Mouse (Mus musculus): ENCODE results near the gene Mrpl18. TPM values are rescaled to one million over a fixed set of nuclear protein-coding genes. Genes with fewer than 3 reads are reported as not detected.
"Not testable (repeated sequence)": the region's sequence is repeated elsewhere in the genome, so short reads cannot be mapped to it uniquely, and the experiment has no call there.

Mrpl18 gene
- polyA plus RNA-seq, 1 experiment from 2014 or later = 166 TPM

GRCm38 (mm10) chr17:12938077-12938476, 21.9 kb upstream of the Mrpl18 start:
- ATAC-seq (ENCODE audit: extremely low read depth, insufficient number of reproducible peaks, low FRiP score, low TSS enrichment) = no peak
- 60% methylated on average over 2 of the region's 2 CpGs for WGBS
- Histone ChIP-seq H3K4me1 (peaks cover 9% of the 10 kb centered on the region; the same call in 1 of the 2 replicates), H3K9ac (no peak overlapping the region), H3K27ac (replicated peaks) (no peak overlapping the region), H3K27me3 (replicated peaks) (no peaks in the 10 kb centered on the region), H3K9me3 (no peaks in the 10 kb centered on the region), H3K36me3 (peaks cover 8% of the 10 kb centered on the region; the same call in 1 of the 2 replicates), H3K4me3 (no peak overlapping the region), H3K4me2 (no peak overlapping the region)

DNA sequence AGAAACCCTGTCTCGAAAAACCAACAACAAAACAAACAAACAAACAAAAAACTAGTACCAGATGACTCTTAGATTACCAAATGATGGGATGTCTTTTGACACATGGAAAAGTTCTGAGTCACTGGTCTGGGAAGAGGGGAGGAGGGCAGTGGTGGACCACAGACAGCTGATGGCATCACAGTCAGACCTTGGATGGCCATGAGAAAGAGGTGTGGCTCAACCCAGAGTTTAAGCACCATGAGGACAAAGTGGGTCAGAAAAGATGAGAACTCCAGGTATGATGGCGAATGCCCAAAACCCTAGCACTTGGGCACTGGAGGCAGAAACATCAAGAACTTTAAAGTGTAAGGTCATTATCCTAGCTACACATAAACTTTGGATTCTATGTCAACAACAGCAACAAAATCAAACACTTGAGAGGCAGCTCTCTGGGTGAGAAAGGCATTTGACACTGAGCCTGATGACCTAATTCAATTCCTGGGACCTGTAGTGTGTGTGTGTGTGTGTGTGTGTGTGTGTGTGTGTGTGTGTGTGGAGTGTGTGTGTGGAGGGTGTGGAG, 21.3 kb upstream of the Mrpl18 start:
- 71% methylated on average over 2 of the region's 2 CpGs for WGBS
- no peak overlapping the region for H3K9ac ChIP-seq
- no peaks in the 10 kb centered on the region for H3K27me3 ChIP-seq (replicated peaks)
- no peak overlapping the region for H3K4me3 ChIP-seq
- no peak for ATAC-seq (ENCODE audit: extremely low read depth, insufficient number of reproducible peaks, low FRiP score, low TSS enrichment)
- no peak overlapping the region for H3K27ac ChIP-seq (replicated peaks)
- H3K36me3 ChIP-seq = peaks cover 2% of the 10 kb centered on the region; the same call in 1 of the 2 replicates
- H3K4me2 ChIP-seq = no peak overlapping the region
- H3K4me1 ChIP-seq = peaks cover 9% of the 10 kb centered on the region; the same call in 1 of the 2 replicates
- H3K9me3 ChIP-seq = no peaks in the 10 kb centered on the region

- no peak for ATAC-seq (ENCODE audit: extremely low read depth, insufficient number of reproducible peaks, low FRiP score, low TSS enrichment)
- Histone ChIP-seq H3K36me3 (no peaks in the 10 kb centered on the region), H3K27me3 (replicated peaks) (no peaks in the 10 kb centered on the region), H3K4me2 (no peak overlapping the region), H3K4me3 (no peak overlapping the region), H3K9me3 (no peaks in the 10 kb centered on the region), H3K4me1 (peaks cover 8% of the 10 kb centered on the region; the same call in 1 of the 2 replicates), H3K27ac (replicated peaks) (no peak overlapping the region), H3K9ac (no peak overlapping the region)
- WGBS = 66% methylated on average over 4 of the region's 4 CpGs
Observed at GRCm38 (mm10) chr17:12935719-12936118, 19.6 kb upstream of the Mrpl18 start.

DNA sequence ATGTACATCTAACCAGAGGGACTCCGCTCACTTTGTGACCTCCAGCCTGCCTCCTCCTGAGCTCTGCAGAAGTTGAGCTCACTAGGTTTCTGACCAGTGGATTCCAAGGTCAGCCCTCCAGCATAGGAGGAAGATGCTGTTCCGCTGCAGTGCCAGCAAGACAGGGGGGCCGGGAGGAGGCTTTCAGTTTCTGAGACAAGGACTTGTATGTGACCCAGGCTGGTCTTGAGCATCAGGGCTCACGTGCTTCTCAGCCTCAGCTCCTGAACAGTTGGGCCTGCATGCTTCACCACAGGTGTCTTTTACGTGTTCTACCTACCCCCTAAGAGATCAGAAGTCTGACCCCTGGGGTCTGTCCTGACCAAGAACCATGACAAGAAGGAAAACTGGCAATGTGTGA, 15.4 kb upstream of the Mrpl18 start:
- H3K9me3 ChIP-seq; H3K4me3 ChIP-seq; H3K4me1 ChIP-seq; ATAC-seq (ENCODE audit: extremely low read depth, insufficient number of reproducible peaks, low FRiP score, low TSS enrichment); H3K36me3 ChIP-seq; H3K9ac ChIP-seq; H3K4me2 ChIP-seq; H3K27ac ChIP-seq (replicated peaks); H3K27me3 ChIP-seq (replicated peaks): not testable (repeated sequence)
- WGBS = 83% methylated on average over 5 of the region's 5 CpGs

- H3K36me3 ChIP-seq = peaks cover 61% of the 10 kb centered on the region
- H3K4me3 ChIP-seq = no peak overlapping the region
- no peak overlapping the region for H3K9ac ChIP-seq
- no peak for ATAC-seq (ENCODE audit: extremely low read depth, insufficient number of reproducible peaks, low FRiP score, low TSS enrichment)
- 86% methylated on average over 8 of the region's 8 CpGs for WGBS
- H3K9me3 ChIP-seq = no peaks in the 10 kb centered on the region
- H3K27me3 ChIP-seq (replicated peaks) = no peaks in the 10 kb centered on the region
- H3K4me1 ChIP-seq = no peaks in the 10 kb centered on the region
- no peak overlapping the region for H3K27ac ChIP-seq (replicated peaks)
- no peak overlapping the region for H3K4me2 ChIP-seq
Observed at GRCm38 (mm10) chr17:12925703-12926180, 9.6 kb upstream of the Mrpl18 start.

- no peak overlapping the region for H3K4me3 ChIP-seq
- no peak overlapping the region for H3K9ac ChIP-seq
- H3K4me2 ChIP-seq = no peak overlapping the region
- 76% methylated on average over 3 of the region's 3 CpGs for WGBS
- H3K36me3 ChIP-seq = peaks cover 68% of the 10 kb centered on the region
- no peak for ATAC-seq (ENCODE audit: extremely low read depth, insufficient number of reproducible peaks, low FRiP score, low TSS enrichment)
- H3K4me1 ChIP-seq = no peaks in the 10 kb centered on the region
- no peaks in the 10 kb centered on the region for H3K9me3 ChIP-seq
- H3K27me3 ChIP-seq (replicated peaks) = no peaks in the 10 kb centered on the region
- no peak overlapping the region for H3K27ac ChIP-seq (replicated peaks)
Observed at GRCm38 (mm10) chr17:12925001-12925400, 8.9 kb upstream of the Mrpl18 start.

- ATAC-seq (ENCODE audit: extremely low read depth, insufficient number of reproducible peaks, low FRiP score, low TSS enrichment) = no peak
- 91% methylated on average over 1 of the region's 1 CpGs for WGBS
- H3K9me3 ChIP-seq = no peaks in the 10 kb centered on the region
- H3K4me1 ChIP-seq = peaks cover 8% of the 10 kb centered on the region
- no peak overlapping the region for H3K27ac ChIP-seq (replicated peaks)
- H3K4me2 ChIP-seq = no peak overlapping the region
- no peak overlapping the region for H3K4me3 ChIP-seq
- no peak overlapping the region for H3K9ac ChIP-seq
- peaks cover 75% of the 10 kb centered on the region for H3K36me3 ChIP-seq
- H3K27me3 ChIP-seq (replicated peaks) = no peaks in the 10 kb centered on the region
Observed at GRCm38 (mm10) chr17:12921073-12921472, 4.9 kb upstream of the Mrpl18 start.

DNA sequence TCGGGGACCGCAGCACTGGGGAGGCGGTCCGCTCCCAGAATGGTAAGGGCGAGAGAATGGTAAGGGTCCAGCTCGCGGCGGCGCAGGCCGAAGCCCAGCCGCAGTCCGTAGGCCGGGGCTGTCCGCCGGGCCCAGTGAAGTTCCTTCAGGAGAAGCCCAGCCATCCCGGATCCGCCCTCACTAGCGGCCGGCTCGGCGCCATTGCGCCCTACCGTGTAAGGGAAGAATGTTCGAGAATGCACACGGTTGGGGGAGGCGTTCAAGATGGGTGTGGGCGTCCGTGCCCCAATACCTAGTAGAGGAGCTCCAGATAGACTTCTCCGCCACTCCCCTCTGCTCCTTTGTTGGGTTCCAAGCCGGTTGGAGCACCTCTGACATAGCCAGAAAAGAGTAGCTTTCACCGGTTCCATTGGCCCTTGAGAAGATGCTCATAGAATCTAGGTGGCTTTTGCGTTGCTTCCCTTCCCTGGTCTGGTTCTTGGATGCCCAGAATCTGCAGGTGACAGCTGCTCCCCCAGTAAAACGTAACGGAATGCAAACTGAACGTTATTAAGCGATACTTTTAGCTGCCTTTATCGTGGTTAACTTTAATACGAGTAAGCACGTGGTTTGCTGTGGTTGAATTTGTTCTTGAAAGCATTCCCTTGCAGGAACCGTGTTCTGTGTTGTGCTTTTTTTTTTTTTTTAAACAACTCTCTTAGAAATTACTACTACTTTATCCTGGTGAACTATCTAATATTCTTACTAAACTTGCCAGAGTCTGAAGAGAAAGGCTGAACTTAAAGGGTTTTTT, 639 bp upstream of the Mrpl18 start:
- Histone ChIP-seq H3K27ac (replicated peaks) (peak overlapping the region; percentile 92), H3K4me3 (peak overlapping the region; percentile 98), H3K9me3 (no peaks in the 10 kb centered on the region), H3K4me1 (peaks cover 16% of the 10 kb centered on the region), H3K27me3 (replicated peaks) (no peaks in the 10 kb centered on the region), H3K4me2 (peak overlapping the region; percentile 92), H3K9ac (peak overlapping the region; percentile 98), H3K36me3 (peaks cover 64% of the 10 kb centered on the region)
- ATAC-seq (ENCODE audit: extremely low read depth, insufficient number of reproducible peaks, low FRiP score, low TSS enrichment) = peak; percentile 52
- WGBS = under 1% methylated on average over 40 of the region's 40 CpGs

- WGBS = under 1% methylated on average over 18 of the region's 18 CpGs
- H3K4me3 ChIP-seq = peak within 1 kb of the TSS; percentile 98
- no peaks in the 10 kb centered on the region for H3K9me3 ChIP-seq
- peak within 1 kb of the TSS; percentile 98 for H3K9ac ChIP-seq
- peak within 1 kb of the TSS; percentile 92 for H3K27ac ChIP-seq (replicated peaks)
- H3K36me3 ChIP-seq = peaks cover 65% of the 10 kb centered on the region
- no peaks in the 10 kb centered on the region for H3K27me3 ChIP-seq (replicated peaks)
- no peak for ATAC-seq (ENCODE audit: extremely low read depth, insufficient number of reproducible peaks, low FRiP score, low TSS enrichment)
- H3K4me2 ChIP-seq = peak within 1 kb of the TSS; percentile 92
- H3K4me1 ChIP-seq = peaks cover 16% of the 10 kb centered on the region
Observed at GRCm38 (mm10) chr17:12915488-12915880, 661 bp downstream of the Mrpl18 start, which contains the start of gene Tcp1. Tcp1 (plus strand) TSS chr17:12915701.

DNA sequence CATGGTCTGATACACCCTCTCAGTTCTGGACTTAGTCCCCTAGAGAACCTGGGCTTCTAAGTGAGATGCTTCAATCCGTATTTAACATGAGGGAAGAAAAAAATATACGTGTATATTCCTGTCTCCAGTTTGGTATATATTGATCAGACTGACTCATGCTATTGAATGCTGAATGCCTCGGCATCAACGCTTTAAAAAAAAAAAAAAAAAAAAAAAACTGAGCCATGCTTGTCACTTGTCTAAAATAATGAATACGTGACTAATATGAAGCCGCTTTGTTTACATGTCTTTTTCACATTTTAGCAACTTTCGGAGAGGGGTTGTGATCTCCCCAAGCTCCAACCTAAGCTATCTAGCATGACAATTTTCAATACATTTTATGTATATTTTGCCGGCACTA, 5.8 kb downstream of the Mrpl18 start:
- WGBS = 83% methylated on average over 8 of the region's 8 CpGs
- Histone ChIP-seq H3K4me3 (no peak overlapping the region), H3K36me3 (peaks cover 69% of the 10 kb centered on the region), H3K27me3 (replicated peaks) (no peaks in the 10 kb centered on the region), H3K4me2 (no peak overlapping the region), H3K4me1 (peaks cover 7% of the 10 kb centered on the region), H3K27ac (replicated peaks) (no peak overlapping the region), H3K9ac (no peak overlapping the region), H3K9me3 (no peaks in the 10 kb centered on the region)
- no peak for ATAC-seq (ENCODE audit: extremely low read depth, insufficient number of reproducible peaks, low FRiP score, low TSS enrichment)

- Histone ChIP-seq H3K4me1 (peaks cover under 1% of the 10 kb centered on the region), H3K27ac (replicated peaks) (no peak within 1 kb of the TSS), H3K9me3 (no peaks in the 10 kb centered on the region), H3K4me3 (no peak within 1 kb of the TSS), H3K36me3 (peaks cover 74% of the 10 kb centered on the region), H3K9ac (no peak within 1 kb of the TSS), H3K27me3 (replicated peaks) (no peaks in the 10 kb centered on the region), H3K4me2 (no peak within 1 kb of the TSS)
- ATAC-seq (ENCODE audit: extremely low read depth, insufficient number of reproducible peaks, low FRiP score, low TSS enrichment) = no peak; the same call in 1 of the 2 replicates
- 67% methylated on average over 35 of the region's 35 CpGs for WGBS
Observed at GRCm38 (mm10) chr17:12909361-12910280, 6.5 kb downstream of the Mrpl18 start, which contains the start of gene Pnldc1. Pnldc1 (minus strand) TSS chr17:12910230.

Data from heart, embryonic 13.5 days (tissue).